Mouse (Mus musculus): ENCODE measurements at regions not wholly inside any gene's neighbourhood (a gene's known extent, or its start where the extent isn't known, plus 50 kb on each side); places are given as distances from the start of the nearest gene placed in this dataset.
A peak's percentile ranks its signal among the peaks of the same experiment; 100 is the strongest.

DNA sequence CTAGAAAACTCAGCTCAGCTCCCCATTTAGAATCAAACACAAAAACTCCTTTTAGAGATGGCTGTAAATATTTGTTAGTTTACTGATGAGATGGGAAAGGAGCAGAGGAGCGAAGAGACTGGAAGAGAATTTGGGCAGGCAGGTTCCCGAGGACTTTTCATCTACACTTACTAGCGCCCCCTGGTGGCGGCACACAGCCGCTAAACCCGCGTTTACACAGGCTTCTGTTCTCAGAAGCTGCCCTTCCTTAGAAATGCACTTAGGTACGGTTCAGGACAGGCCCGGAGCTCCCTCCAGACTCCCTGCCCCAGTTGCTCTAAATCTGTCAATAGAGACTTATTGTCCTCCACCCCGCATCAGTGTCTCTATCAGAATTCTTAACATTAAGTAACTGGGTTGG is 74.7 kb upstream of the Ccdc39 start:
- no peak for TF ChIP-seq POLR2A (IDR thresholded peaks at IDR 0.05; ENCODE audit: insufficient read depth, low read depth, low read length)
- TF ChIP-seq CTCF (IDR thresholded peaks at IDR 0.05), result peak; percentile 97
- peak; percentile 41 to 69 for DNase-seq
- Histone ChIP-seq H3K27me3 (ENCODE audit: control insufficient read depth, insufficient read depth, low read length) (no peaks in the 10 kb centered on the region; the same call in 1 of the 2 replicates), H3K36me3 (ENCODE audit: control insufficient read depth, insufficient read depth, low read length) (no peaks in the 10 kb centered on the region), H3K27ac (no peak overlapping the region), H3K4me1 (ENCODE audit: control insufficient read depth, insufficient read depth, low read length) (no peaks in the 10 kb centered on the region), H3K79me2 (replicated peaks; ENCODE audit: control insufficient read depth, insufficient read depth, low read length) (no peaks in the 10 kb centered on the region), H3K4me3 (no peak overlapping the region), H3K9ac (ENCODE audit: low read depth, low read length) (no peak overlapping the region)
- WGBS, result 8% methylated on average over 10 of the region's 10 CpGs
- intact Hi-C loops (cut with DNase I), result loop anchor here (1.0 kb wide), 1 partner anchor 94 kb away; no protein-coding TSS in a partner anchor

DNA sequence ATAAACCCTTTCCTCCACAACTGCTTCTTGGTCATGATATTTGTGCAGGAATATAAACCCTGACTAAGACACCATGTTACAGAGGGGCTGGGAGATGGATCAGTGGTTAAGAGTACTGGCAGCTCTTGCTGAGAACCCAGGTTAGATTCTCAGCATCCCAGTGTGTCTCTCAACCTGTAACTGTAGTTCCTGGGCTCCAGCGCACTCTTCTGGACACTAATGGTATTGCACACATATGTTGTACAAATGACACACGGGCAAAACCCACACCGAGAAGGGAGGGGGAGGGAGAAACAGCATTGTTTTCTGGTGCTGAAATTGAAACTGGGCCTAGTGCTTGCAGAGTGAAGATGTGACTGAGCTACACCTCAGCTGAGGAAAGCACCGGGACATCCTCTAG is 81.0 kb upstream of the Ccdc39 start:
- Histone ChIP-seq H3K36me3 (ENCODE audit: control insufficient read depth, insufficient read depth, low read length) (no peaks in the 10 kb centered on the region), H3K4me1 (ENCODE audit: control insufficient read depth, insufficient read depth, low read length) (no peaks in the 10 kb centered on the region), H3K79me2 (replicated peaks; ENCODE audit: control insufficient read depth, insufficient read depth, low read length) (no peaks in the 10 kb centered on the region), H3K4me3 (no peak overlapping the region), H3K27me3 (ENCODE audit: control insufficient read depth, insufficient read depth, low read length) (no peaks in the 10 kb centered on the region), H3K9ac (ENCODE audit: low read depth, low read length) (no peak overlapping the region), H3K27ac (no peak overlapping the region)
- WGBS, result 79% methylated on average over 4 of the region's 4 CpGs
- intact Hi-C loops (cut with DNase I), result no loop called here
- no peak for DNase-seq
- no peak for TF ChIP-seq EP300 (IDR thresholded peaks at IDR 0.05; ENCODE audit: insufficient read depth, low read depth, low read length)
- TF ChIP-seq POLR2A (IDR thresholded peaks at IDR 0.05; ENCODE audit: insufficient read depth, low read depth, low read length), result no peak
- no peak for TF ChIP-seq CTCF (IDR thresholded peaks at IDR 0.05)

DNA sequence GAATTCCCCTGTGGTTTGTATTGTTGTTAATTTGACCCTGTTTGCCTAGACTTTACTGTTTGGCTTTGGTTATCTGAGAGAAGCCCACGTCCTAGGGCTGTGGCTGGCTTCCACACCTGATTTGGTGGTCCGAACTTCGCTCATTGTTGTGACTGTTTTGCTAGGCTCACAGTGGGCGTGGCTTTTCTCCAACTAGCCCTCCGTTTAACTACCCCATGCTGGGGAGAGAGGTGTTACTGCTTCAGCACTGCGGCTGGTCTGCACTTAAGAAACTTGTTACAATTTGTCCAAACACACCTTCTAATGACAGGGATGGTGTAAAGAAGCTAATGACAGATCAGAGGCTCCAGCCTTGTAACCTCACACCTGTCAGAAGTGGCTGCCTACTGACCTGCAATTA is 64.7 kb upstream of the Fxr1 start:
- H3K4me3 ChIP-seq, result no peak overlapping the region
- intact Hi-C loops (cut with DNase I), result loop anchor here (5.0 to 10.0 kb wide), 5 partner anchors 130 to 1527 kb away; partner anchors contain the start of gene Dnajc19
- peaks cover 2% of the 10 kb centered on the region; the same call in 1 of the 2 replicates for H3K4me1 ChIP-seq (ENCODE audit: control insufficient read depth, insufficient read depth, low read length)
- H3K9ac ChIP-seq (ENCODE audit: low read depth, low read length), result no peak overlapping the region
- no peak for TF ChIP-seq CTCF (IDR thresholded peaks at IDR 0.05)
- TF ChIP-seq POLR2A (IDR thresholded peaks at IDR 0.05; ENCODE audit: insufficient read depth, low read depth, low read length), result no peak
- no peaks in the 10 kb centered on the region for H3K27me3 ChIP-seq (ENCODE audit: control insufficient read depth, insufficient read depth, low read length)
- no peaks in the 10 kb centered on the region for H3K79me2 ChIP-seq (replicated peaks; ENCODE audit: control insufficient read depth, insufficient read depth, low read length)
- 4% methylated on average over 6 of the region's 6 CpGs for WGBS
- H3K27ac ChIP-seq, result no peak overlapping the region
- H3K36me3 ChIP-seq (ENCODE audit: control insufficient read depth, insufficient read depth, low read length), result no peaks in the 10 kb centered on the region
- DNase-seq, result no peak

DNA sequence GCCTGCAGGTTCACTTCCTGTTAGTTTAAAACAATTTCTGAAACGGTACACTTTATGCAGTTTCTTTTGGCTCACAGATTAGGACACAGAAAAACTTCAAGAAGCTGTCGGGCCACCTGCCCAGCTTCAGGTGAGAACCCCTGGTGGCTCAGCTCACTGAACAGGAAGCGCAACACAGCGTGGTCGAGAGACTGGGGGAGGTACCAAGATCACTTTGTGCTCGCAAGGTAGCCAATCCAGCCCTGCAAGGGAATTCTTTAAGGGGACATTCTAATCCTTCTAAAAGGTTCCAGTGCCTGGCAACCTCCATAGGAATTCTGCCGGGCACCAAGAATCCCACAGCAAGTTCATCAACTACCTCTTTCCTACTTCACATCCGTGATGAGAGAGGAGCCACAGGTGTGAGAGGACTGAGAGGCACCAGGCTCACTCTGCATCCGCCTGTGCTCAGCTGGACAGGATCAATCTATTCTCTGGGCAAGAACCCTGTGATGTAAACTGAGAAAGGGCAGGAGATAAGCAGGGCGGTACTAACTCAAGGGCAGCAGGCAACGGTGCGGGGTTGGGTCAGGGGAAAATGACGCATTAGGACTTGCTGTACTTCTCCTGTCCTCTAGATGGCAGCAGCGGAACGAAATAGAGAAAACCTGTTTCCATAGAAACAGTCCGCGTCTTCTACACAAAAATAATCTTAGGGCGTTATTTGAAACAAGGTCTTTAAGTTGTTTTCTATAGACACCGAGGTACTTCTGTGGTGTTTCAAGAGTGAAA is 63.7 kb upstream of the Fxr1 start:
- peak; percentile 75; the same call in 1 of the 2 replicates for TF ChIP-seq EP300 (IDR thresholded peaks at IDR 0.05; ENCODE audit: insufficient read depth, low read depth, low read length)
- no peak; the same call in none of the 2 replicates for TF ChIP-seq CTCF (IDR thresholded peaks at IDR 0.05)
- no peak for TF ChIP-seq POLR2A (IDR thresholded peaks at IDR 0.05; ENCODE audit: insufficient read depth, low read depth, low read length)
- DNase-seq, result peak; percentile 47 to 64
- intact Hi-C loops (cut with DNase I), result loop anchor here (5.0 to 10.0 kb wide), 5 partner anchors 129 to 1526 kb away; partner anchors contain the start of gene Dnajc19
- no peak overlapping the region for H3K27ac ChIP-seq
- H3K4me3 ChIP-seq, result no peak overlapping the region
- no peak overlapping the region for H3K9ac ChIP-seq (ENCODE audit: low read depth, low read length)
- H3K27me3 ChIP-seq (ENCODE audit: control insufficient read depth, insufficient read depth, low read length), result no peaks in the 10 kb centered on the region
- 3% methylated on average over 19 of the region's 19 CpGs for WGBS
- peaks cover 2% of the 10 kb centered on the region; the same call in 1 of the 2 replicates for H3K4me1 ChIP-seq (ENCODE audit: control insufficient read depth, insufficient read depth, low read length)
- no peaks in the 10 kb centered on the region for H3K79me2 ChIP-seq (replicated peaks; ENCODE audit: control insufficient read depth, insufficient read depth, low read length)
- H3K36me3 ChIP-seq (ENCODE audit: control insufficient read depth, insufficient read depth, low read length), result no peaks in the 10 kb centered on the region

DNA sequence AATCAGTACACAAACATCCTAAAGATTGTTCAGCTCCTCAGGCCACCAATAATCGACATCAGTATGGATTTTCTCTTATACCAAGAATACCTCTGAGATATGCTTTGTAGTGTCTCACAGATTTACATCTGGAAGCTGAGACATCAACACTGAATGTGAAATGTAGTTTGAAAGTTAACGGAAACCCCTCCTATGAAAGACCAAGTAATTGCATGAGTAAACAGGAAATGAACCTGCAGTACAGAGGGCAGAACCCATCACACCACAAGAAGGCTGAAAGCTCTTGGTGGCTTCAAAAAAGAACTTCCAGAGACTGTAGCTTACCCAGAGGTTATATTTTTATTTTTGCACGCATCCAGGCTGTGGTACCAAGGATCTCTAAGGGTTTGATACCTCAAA is 63.1 kb upstream of the Fxr1 start:
- intact Hi-C loops (cut with DNase I), result loop anchor here (5.0 to 10.0 kb wide), 5 partner anchors 128 to 1526 kb away; partner anchors contain the start of gene Dnajc19
- Histone ChIP-seq H3K36me3 (ENCODE audit: control insufficient read depth, insufficient read depth, low read length) (no peaks in the 10 kb centered on the region), H3K27ac (no peak overlapping the region), H3K79me2 (replicated peaks; ENCODE audit: control insufficient read depth, insufficient read depth, low read length) (no peaks in the 10 kb centered on the region), H3K4me1 (ENCODE audit: control insufficient read depth, insufficient read depth, low read length) (peaks cover 2% of the 10 kb centered on the region; the same call in 1 of the 2 replicates), H3K27me3 (ENCODE audit: control insufficient read depth, insufficient read depth, low read length) (no peaks in the 10 kb centered on the region), H3K9ac (ENCODE audit: low read depth, low read length) (no peak overlapping the region), H3K4me3 (no peak overlapping the region)
- DNase-seq, result no peak
- WGBS, result 41% methylated on average over 3 of the region's 3 CpGs
- no peak for TF ChIP-seq EP300 (IDR thresholded peaks at IDR 0.05; ENCODE audit: insufficient read depth, low read depth, low read length)

DNA sequence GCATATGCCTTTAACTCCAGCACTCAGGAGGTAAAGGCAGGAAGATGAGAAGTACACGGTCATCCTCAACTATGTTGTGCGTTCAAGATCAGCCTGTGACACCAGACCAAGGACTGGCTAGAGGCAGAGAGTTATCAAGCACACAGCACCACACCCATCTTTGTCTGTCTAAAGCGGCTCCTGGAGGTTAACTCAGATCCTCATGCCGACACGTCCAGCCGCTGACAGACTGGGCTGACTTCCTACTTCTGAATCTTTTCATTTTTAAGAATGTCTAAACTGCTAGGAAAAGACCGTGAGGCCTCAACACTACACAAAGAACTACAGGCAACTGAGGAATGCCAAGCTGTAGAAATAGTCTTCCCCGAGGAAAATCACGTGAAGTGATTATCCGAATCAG is 62.1 kb upstream of the Fxr1 start:
- Histone ChIP-seq H3K4me1 (ENCODE audit: control insufficient read depth, insufficient read depth, low read length) (peaks cover 2% of the 10 kb centered on the region; the same call in 1 of the 2 replicates), H3K27ac (no peak overlapping the region), H3K9ac (ENCODE audit: low read depth, low read length) (no peak overlapping the region), H3K27me3 (ENCODE audit: control insufficient read depth, insufficient read depth, low read length) (no peaks in the 10 kb centered on the region), H3K36me3 (ENCODE audit: control insufficient read depth, insufficient read depth, low read length) (no peaks in the 10 kb centered on the region), H3K4me3 (no peak overlapping the region), H3K79me2 (replicated peaks; ENCODE audit: control insufficient read depth, insufficient read depth, low read length) (no peaks in the 10 kb centered on the region)
- intact Hi-C loops (cut with DNase I), result loop anchor here (5.0 to 10.0 kb wide), 5 partner anchors 127 to 1525 kb away; partner anchors contain the start of gene Dnajc19
- TF ChIP-seq POLR2A (IDR thresholded peaks at IDR 0.05; ENCODE audit: insufficient read depth, low read depth, low read length) (no peak), CTCF (IDR thresholded peaks at IDR 0.05) (no peak), EP300 (IDR thresholded peaks at IDR 0.05; ENCODE audit: insufficient read depth, low read depth, low read length) (no peak)
- no peak for DNase-seq
- 68% methylated on average over 10 of the region's 10 CpGs for WGBS
